Mouse (Mus musculus) heart, adult 2 months (tissue): ENCODE measurements around the gene Kmt2a.

Experiments used
- CTCF ChIP-seq: fragments of 200-600 bp; IDR thresholded peaks from 2 replicates; pipeline ENCODE4 v1.8.1; 2022; ENCODE audit warnings: antibody characterized with exemption, mild to moderate bottlenecking, moderate library complexity
- EP300 ChIP-seq: fragments of 200-500 bp; IDR thresholded peaks from 2 replicates; pipeline ENCODE4 v1.6.1; 2011; ENCODE audit warnings: low read depth, low read length, control low read depth; ENCODE audit not compliant: insufficient read depth
- POLR2A ChIP-seq: fragments of 200-500 bp; IDR thresholded peaks from 2 replicates; pipeline ENCODE4 v1.6.1; 2011; ENCODE audit warnings: mild to moderate bottlenecking, low read depth, low read length, control low read depth; ENCODE audit not compliant: insufficient read depth

DNA sequence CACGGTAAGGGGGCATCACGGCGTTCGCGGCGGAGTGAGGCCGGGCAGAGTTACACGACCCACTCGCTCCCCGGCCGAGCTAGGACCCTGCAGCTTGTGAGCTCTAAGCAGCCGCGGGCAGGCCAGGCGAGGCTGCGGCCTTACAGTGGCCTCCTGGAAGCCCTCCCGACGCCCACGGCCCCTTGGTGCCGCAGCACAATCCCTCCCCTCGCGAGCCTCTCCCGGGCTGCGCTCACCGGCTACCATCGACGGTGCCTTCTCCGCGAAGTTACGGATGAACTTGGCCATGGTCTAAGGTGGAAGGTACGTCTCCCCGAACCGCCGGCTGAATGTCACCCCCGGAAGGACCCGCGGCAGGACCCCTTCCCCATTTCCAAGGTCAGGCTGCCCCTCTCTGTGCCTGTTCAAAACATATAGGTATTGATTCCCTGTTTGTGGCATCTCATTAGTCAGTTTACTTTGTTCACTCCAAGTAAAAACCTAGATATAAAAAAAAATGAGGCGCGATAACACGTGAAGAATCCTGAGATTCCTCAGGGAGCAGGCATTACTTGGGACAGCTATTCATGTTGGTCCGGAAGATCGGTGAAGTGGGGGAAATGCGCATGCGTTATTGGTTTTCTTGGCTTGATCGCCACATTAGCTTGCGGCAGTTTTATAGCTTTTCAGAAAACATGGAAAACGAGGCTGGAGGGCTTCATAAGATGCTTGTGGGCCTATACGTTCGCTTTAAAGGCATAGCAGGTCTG is 39.5 kb upstream of the Kmt2a start, which contains the start of gene Atp5l:
- no peak for TF ChIP-seq EP300
- TF ChIP-seq CTCF = no peak
- TF ChIP-seq POLR2A = peak; percentile 74
